Mouse (Mus musculus): ENCODE measurements at regions not wholly inside any gene's neighbourhood (a gene's known extent, or its start where the extent isn't known, plus 50 kb on each side); places are given as distances from the start of the nearest gene placed in this dataset.

- no peak for TF ChIP-seq CTCF (IDR thresholded peaks at IDR 0.05; ENCODE audit: control insufficient read depth, insufficient read depth, insufficient read length)
- TF ChIP-seq MYOG (IDR thresholded peaks at IDR 0.05; ENCODE audit: control insufficient read depth, extremely low read depth, insufficient read length) = no peak
- TF ChIP-seq FOSL1 (IDR thresholded peaks at IDR 0.05; ENCODE audit: insufficient read depth, low read length, poor library complexity, severe bottlenecking) = no peak
- TF ChIP-seq USF1 (IDR thresholded peaks at IDR 0.05; ENCODE audit: low read depth) = no peak
- TF ChIP-seq MYOD1 (IDR thresholded peaks at IDR 0.05; ENCODE audit: control insufficient read depth, insufficient read length, low read depth) = no peak
- TF ChIP-seq MAX (IDR thresholded peaks at IDR 0.05) = no peak
- TF ChIP-seq CEBPB (IDR thresholded peaks at IDR 0.05; ENCODE audit: low read depth) = no peak
Measured at GRCm38 (mm10) chr14:100426399-100426798, 141.9 kb upstream of the Klf12 start.

Measured in C2C12 (cell line).